Mouse (Mus musculus) erythroblast, adult 5-6 weeks (primary cell): Measurements from ENCODE around the gene Wdr4. TPM values are rescaled to one million over a fixed set of nuclear protein-coding genes. Genes with fewer than 3 reads are reported as not detected.
A peak's percentile ranks its signal among the peaks of the same experiment; 100 is the strongest.
"Not testable (repeated sequence)": the region's sequence is repeated elsewhere in the genome, so short reads cannot be mapped to it uniquely, and the experiment has no call there.

Source experiments
- ATAC-seq: replicated peaks from 2 replicates; pipeline ENCODE4 v1.8.0; 2016; ENCODE audit warnings: moderate number of reproducible peaks, mild to moderate bottlenecking, moderate TSS enrichment, inconsistent platforms; ENCODE audit not compliant: poor library complexity, low FRiP score, severe bottlenecking
- total RNA-seq, 2 experiments: library from RNA; stranded (forward) in 1 of 2; stranded (reverse) in 1 of 2; fragments of 150-400 nt in 1 of 2; fragments of 200-764, 138-1000 nt in 1 of 2; gene quantifications; 2 replicates each; pipeline versions ENCODE4 v1.2.3 to v1.2.4; 2015 to 2017; ENCODE audit warnings: low replicate concordance in 2 of 2

Gene Wdr4
- total RNA-seq (2015; ENCODE audit: low replicate concordance) (1.0 and 1.9 TPM in 2 replicates), total RNA-seq (2017; ENCODE audit: low replicate concordance) (4.3 and 8.6 TPM in 2 replicates)

DNA sequence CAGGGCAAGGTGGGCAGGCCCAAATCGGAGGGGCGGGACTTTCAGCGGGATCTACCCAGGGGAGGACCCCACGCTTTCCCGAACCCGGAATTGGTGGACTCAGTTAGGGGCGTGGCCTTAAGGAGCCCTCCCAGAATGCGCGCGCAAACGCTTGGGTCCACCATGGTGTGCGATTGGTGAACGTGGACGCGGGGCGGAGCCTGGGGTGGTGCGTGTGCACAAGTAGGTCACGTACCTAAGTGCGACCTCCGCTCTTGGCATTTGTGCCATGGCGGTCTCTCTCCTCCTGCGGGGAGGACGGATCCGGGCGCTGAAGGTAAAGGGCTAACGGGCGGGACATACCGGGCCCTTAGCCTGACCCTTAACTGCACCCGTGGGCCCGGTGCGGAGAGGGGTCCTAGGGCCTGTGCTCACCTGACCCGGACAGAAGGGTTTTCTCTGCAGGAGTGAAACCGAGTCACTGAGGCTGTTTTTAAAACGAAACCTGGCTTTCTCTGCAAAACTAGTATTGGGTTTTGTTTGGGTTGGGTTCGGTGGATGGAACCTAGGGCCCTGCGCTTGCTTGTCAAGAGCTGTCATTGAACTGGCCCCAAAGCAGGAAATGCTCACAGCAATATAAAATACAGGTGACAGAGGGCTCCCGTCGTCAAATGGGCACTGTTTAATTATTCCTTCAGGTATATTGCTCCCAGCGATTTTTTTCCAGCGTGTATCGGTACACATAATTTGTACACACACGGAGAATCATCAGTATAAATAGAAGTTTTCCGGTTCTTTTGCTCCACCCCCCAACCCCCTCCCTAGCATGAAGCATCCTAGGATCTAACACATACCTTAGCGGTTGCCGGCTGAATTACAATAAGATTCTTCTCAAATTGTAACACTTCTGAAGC, at the start of gene Wdr4, which contains the start of gene Ndufv3:
Gene Wdr4 (minus strand): TSS at position 35 of the 893 bp plus-strand sequence.
Gene Ndufv3 (plus strand): TSS at position 170 of the 893 bp plus-strand sequence.
- peak; percentile 97 for ATAC-seq

DNA sequence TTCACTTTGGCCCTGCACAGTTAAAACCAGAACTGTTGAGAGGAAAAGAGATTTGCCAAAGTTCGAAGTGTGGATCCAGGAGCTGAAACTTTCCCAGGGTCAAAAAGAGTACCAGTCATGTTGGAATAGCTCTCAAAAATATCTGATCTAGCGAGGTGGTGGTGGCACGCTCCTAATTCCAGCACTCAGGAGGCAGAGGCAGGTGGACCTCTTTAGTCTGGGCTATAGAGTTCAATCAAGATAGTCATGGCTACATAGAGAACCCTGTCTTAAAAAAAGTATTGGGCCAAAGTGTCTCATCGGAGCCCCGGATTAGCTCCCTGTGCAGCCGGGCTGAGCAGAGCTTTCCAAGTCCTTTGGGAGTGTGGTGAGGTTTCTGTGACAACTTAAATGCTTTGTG, 46.5 kb upstream of the Wdr4 start:
- no peak for ATAC-seq

DNA sequence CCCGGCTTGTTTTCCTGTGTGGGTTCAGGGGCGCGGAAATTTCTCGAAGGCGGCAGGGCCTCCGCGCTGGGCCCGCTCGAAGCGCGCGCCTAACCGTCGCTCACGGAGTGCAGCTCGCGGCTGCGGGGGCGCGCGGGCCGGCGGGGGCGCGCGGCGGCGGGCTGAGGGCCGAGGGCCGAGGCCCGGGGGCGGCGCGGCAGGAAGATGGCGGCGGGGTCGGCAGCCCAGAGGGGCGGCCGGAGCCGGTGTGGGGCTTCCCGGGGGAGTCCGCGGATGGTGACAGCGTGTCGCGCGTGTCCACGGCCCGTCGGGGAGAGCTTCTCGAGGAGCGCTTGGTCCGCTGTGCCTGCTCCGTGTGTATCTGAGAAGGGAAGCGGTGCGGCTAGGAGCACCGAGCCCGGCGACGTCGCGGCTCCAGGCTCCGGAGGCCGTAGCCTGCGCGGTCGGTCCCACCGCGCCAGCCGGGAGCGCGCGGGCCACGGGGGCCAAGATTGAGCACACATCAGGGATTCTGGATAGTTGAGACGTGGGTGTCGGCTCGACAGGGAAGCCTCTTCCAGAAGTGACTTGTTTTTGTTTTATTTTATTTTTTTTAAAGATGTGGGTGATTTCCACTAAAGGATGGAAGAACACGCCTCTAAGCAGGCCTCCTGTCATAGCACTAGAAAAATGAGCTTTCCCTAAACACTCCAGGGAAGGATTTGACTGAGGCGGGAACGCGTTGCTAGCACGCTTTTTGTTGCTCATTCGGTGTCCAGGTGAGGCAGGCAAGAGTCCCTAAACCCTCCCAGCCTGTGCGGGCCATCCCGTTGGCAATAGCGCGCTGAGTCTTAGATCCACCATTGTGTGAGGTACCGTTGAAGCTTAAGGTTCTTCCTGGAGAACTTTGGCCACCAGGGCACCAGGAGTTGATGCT, 45.6 kb upstream of the Wdr4 start:
- ATAC-seq: no peak

DNA sequence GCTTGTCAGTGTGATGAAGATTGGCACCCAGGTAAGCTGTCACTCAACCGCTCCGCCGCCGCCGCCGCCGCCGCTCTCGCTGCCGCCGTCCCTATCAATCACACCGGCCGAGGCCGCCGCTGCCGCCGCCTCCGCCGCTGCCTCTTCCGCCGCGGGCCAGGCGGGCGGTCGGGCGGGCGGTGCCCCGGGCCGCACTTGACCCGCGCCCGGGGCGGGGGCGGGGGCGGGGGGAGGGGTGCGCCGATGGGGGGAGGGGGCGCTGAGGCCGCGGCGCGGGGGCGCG, 45.0 kb upstream of the Wdr4 start:
- ATAC-seq: no peak

DNA sequence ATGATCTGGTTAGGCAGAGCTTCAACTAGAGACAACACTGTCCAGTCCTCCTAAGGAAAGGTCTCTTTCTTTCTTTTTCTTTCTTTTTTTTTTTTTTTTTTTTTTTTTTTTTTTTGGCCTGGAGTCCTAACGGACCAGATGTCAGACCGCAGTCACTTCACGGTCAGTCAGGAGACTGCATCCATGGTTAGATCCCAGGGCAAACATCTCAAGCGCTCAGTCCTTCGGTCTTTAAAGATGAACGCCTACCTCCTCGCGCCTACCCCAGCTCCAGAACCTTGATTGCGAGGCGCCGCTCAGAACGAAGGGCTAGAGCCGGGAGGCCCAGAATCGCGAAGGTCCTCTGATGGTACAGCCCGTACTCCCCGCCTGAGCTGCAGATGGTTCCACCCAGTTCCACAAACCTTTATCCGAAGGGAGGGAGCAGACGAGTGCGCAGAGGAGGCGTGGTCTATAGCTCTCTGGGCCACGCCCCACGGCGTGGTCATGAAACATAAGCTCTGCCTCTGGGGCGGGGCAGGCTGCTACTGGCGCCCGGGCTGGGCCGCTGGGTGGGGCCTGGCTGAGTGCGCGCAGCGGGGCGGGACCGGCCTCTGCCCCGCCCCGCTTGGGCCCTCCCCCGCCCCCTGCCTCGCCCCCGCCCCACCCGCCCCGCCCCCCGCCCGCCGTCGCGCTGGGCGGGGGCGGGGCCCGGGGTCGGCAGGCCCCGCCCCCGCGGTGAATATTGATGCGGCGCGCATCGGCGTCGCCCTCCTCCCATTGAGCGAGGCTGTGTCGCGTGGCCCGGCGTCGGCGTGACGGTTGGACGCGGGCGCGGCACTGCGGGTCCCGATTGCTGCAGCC, 44.5 kb upstream of the Wdr4 start, which contains the start of gene Pknox1:
Gene Pknox1 (plus strand): TSS at position 720 of the 843 bp plus-strand sequence.
- peak; percentile 92 for ATAC-seq

DNA sequence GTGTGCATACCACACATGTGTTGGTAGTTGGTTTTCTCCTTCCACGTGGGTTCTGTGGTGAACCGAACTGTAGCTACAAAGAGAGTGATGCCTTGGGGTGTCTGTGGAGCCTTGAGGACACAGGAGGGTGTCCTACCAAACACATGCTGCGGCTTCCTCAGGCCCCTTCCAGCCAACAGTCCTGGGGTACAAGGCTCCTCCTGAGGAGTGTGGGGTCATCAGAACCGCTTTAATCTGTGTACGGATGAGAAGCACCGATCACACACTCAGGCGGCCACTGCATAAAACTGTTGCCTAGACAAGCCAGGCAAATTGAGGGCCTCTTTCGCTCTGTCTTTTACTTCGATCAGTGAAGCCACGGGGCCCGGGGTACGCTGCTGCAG, 43.8 kb upstream of the Wdr4 start:
- peak; percentile 35 for ATAC-seq

DNA sequence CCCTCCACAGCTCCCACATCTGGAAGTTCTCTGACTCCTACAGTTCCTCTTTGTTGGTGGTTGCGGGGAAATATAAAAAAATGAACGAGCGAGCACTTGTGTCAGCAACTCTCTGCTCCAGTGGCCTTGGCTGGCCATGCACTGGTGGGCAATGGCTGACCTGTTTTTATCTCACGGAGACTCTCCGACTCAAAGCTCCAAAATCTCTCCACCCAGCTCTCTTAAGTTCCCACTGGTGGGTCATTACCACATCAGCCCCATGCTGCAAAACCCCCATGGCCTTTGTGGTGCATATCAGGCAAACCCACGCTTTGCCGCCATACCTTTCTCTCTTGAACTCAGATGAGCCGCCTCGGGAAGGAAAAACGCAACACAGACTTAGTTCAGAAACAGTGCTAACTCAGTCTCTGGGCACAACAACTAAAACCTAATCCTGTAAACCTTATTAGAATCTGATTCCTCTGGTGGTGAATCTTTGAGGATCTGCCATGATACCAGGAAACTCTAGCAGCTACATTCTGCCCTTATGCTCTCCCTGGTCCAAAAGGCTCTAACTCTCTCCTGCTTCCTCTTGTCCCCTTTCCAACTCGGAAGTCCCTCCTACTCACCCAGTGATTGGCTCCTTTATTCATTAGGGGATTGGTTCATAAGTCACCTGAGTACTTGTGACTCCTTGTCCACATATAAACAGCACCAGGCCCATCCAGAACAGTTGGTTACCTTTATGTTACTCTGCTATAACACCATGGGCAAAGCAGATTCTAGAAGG, 39.4 kb upstream of the Wdr4 start:
- ATAC-seq: no peak

DNA sequence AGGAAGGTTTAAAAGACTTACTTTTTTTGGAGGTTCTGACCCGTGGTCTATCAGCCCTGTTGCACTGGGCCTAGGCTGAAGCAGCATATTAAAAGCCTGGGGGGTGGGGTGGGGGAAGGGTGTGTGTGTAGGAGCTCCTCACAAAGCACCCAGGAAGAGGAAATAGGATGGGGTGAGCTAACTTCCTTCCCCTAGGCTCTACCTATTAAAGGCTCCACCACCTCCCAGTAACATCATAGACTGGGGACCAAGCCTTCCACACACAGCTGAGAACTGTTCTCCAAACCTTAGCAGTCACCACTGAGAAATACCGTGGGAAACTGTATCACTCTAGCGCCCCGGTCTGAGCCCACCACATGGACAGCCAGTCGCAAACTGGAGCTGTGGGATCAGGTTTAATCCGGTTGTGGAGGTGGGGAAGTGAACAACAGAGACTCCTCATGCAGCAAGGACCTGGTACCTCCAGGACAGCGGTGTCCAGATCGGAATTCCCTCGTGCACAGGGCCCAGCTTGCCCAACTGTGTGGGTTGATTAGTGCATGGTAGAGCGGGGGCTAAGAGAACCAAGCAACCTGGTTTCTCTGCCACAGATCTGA, 38.3 kb upstream of the Wdr4 start:
- ATAC-seq: no peak

DNA sequence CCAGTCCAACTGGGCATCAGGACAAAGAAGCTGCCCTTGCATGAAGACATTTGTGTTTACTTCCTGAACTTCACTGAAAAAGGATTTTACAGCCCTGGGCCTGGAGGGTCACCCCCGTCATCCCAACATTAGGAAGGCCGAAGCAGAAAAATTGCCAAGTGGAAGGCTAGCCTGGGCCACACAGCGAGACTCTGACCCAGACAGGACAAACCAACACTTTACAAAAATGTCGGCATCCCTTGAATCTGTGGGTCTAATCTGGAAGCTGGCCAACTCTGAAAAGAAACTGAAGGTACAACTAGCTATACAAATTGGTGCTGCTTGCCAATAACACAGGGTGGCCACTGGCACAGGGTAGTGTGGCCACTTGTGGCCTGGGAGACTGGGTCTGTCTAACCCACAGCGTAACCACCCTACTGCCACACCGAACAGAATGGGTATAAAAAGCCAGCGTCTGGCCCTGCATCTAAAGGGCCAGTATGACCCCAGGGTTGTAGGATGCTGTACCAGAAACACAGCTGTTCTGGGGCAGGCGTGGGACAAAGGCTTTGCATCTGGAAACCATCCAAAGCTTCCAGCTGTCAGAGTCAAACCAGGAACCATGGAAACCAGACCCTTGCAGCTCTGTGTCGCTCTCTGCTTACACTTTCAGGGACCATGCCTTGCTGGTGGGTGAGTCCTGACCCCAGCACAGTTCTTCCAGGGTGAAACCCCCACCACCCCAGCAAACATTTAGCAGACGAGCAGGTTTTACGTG, 37.5 kb upstream of the Wdr4 start:
- ATAC-seq: no peak

DNA sequence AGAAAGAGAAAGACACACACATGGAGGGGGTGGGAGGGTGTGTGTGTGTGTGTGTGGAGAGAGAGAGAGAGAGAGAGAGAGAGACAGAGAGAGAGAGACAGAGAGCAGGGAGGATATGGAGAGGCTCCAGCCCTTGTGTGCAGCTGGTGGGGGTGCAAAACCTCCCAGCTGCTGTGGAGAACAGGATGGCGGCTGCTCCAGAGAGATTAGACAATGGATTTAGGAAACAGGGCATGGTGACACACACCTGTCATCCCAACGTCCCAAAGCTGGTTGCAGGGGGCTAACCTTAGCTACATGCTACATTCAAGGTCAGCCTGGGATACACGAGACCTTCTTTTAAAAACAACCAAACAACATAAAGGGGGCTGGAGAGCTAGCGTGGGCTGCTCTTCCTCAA, 36.5 kb upstream of the Wdr4 start:
- ATAC-seq: no peak

DNA sequence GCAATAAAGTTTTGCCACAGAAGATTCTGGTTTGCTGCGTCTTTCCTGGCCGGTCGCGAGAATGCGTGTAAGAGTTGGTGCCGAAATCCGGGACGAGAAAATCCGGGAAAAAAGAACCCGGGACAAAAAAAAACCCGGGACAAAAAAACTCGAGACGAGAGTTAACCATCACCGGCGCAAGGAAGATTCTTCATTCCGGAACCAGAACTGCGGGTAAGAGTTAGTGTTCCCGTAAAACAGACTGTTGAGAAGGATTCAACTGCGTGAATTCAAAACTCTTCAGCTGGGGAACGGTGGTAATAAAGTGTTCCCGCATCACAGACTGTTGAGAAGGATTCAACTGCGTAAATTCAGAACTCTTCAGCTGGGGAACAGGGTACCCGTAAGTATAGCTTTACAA, 32.8 kb upstream of the Wdr4 start:
- not testable (repeated sequence) for ATAC-seq

DNA sequence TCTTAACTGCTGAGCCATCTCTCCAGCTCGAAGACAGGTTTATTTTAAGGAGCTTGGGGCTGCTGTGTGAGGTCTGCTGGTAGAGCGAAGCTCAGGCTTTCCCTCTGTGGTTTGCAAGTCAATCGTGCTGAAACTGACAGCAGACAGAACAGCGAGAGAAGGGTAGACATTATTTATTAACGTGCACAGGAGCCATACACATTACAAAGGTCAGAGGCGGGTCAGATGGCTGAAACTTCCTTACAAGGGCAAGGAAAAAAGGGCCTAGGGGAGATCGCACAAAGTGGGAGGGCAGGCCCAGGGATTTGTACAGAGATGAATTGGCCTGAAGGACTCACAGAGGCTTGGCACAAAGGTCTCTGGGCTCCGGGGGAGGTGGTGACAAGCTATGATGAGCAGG, 29.6 kb upstream of the Wdr4 start:
- ATAC-seq: no peak

DNA sequence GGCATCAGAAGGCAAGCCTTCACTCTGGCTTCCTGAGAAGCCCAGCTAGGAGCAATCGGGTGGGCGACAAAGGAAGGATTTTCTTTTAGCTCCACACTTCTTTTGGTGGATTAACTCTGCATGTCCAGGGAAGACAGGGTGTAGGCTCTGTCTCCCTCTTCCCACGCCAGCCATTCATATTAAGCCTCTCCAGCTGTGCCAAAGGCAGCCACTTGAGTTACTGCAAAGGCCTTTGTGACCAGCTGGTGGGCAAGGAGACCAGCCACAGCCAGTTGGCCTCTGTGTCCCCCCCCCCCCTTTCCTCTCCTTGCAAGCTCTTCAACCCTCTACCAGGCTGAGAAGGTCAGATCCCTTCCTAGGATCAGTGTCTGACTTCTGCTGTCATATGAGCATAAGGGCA, 28.2 kb upstream of the Wdr4 start:
- no peak for ATAC-seq

DNA sequence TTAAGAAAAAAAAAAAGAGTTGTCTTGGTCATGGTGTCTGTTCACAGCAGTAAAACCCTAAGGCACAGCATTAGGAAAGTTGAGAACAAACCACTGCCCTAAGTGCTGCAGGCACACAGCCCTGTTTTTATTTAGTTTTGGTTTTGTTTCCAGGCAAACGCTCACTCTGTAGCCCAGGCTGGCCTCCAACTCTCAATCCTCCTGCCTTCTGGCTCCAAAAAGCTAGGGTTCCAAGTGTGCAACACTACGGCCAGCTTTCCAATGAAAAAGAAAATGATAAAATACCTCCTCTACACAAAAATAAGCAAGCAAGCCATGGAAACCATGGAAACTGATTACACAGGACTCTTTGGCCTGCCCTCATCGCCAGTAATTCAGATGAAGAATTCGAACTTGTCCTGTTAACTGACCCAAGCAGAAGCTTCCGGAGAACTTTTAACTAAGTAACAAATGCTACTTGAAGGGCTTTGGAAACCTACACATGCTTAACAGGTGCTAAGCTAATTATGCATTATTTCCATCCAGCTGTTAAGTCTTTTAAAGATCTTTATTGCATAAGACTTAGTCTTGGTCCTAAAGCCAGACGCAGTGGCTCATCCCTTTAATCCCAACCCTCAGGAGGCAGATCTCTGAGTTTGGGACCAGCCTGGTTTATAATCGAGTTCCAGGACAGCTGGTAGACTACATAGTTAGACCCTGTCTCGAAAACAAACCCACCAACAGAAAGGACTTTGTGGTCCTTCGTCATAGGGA, 26.8 kb upstream of the Wdr4 start:
- no peak for ATAC-seq

DNA sequence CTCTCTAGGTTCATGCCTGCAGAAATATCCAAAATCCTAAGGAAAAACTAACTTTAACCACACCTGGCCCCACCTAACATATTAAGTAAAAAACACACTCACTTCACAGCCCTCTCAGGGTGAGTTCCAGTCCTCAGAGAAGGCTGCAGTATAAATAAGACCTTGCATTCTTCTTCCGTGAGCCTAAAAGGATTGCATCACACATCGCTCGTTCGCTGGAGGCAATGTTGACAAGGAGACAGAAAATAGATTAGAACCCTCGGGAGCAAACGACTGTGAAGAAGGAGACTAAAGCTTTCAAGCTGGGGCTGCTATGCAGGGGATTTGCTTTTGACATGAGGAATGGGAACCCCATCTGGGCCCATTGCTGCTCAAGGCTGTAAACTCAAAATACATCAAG, 23.8 kb upstream of the Wdr4 start:
- no peak for ATAC-seq

DNA sequence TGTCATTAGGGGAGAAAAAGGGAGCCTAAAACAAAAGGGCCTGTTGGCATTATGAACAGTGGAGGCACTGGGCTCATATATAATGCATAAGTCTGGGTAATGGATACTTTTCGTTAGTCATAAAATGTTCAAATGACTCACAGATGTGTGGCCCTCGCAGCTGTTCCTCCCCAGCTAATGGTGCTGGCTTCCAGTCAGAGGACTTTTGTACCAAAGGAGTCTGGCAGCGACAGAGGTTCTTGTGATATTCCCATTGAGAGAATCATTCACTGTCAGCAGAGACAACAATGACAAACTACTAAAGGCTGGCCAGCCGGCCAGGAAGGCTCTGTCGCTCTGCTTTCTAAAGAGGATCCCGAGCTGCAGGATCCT, 21.7 kb upstream of the Wdr4 start:
- no peak for ATAC-seq

DNA sequence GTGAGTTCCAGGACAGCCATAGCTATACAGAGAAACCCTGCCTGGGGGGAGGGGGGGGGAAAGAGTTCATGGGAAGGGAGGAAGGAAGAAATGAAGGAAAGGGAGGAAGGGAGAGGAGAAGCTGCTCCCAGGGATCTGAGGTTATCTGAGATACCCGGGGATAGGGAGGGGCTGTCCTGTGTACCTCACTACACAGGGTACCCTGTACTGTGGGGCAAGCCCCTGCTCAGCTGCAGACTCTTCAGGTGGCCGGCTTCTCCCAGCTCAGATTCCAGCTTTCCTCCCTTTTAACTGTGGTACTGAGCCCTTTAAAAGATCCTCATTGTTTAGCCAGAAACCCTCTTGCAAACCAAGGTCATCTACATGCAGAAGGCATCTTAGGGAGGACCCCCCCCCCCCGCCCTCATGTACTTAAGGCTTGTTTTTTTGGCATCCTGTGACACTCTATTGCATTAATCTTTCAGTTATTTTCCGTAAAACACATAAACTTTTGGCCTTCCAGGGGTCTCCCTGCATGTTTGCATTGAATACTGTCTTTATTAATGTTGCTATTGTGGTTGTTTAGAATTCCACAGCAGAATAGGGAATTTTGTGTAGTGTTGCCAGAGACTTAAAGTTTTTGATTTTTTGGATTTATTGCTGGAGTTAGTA, 21.2 kb upstream of the Wdr4 start:
- no peak for ATAC-seq
